Mouse (Mus musculus): ENCODE measurements around the gene Dhx29. TPM values are rescaled to one million over a fixed set of nuclear protein-coding genes. Genes with fewer than 3 reads are reported as not detected.

The Dhx29 gene
- polyA plus RNA-seq, 1 experiment, result 34.9 TPM

DNA sequence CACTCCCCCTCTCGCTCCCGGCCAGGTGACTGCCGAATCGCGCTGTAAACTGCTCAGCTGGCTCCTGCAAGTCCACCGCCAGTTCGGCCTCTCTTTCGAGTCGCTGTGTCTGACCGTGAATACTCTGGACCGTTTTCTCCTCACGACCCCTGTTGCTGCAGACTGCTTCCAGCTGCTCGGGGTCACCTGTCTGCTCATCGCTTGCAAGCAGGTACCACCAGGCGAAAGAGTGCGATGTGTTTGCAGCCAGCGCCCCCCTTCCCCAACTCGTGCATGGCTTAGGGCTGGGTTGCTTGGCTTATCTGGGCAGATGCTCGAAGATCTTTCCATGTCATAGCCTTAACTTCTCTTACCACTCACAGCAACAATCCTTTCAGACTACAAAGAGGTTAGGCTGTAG lies 61.6 kb downstream of the Dhx29 start:
- H3K9ac ChIP-seq (ENCODE audit: low read depth, poor library complexity, severe bottlenecking), result no peak overlapping the region
- H3K27ac ChIP-seq (ENCODE audit: insufficient read depth, low read length), result no peak overlapping the region
- no peaks in the 10 kb centered on the region for H3K9me3 ChIP-seq (replicated peaks; ENCODE audit: control insufficient read depth, insufficient read depth, low read length, poor library complexity, severe bottlenecking)
- H3K4me3 ChIP-seq (ENCODE audit: low read depth, low read length), result peak overlapping the region; percentile 50
- H3K36me3 ChIP-seq (ENCODE audit: control insufficient read depth, insufficient read depth, low read length, poor library complexity, severe bottlenecking), result no peaks in the 10 kb centered on the region
- peak; percentile 8 for TF ChIP-seq CTCF (IDR thresholded peaks at IDR 0.05; ENCODE audit: low read depth, low read length)
- no peak for TF ChIP-seq EP300 (IDR thresholded peaks at IDR 0.05; ENCODE audit: insufficient read depth, low read depth, low read length)
- peaks cover 23% of the 10 kb centered on the region for H3K27me3 ChIP-seq (ENCODE audit: control insufficient read depth, insufficient read depth, low read length, poor library complexity, severe bottlenecking)
- H3K4me1 ChIP-seq (ENCODE audit: control insufficient read depth, insufficient read depth, low read length), result no peaks in the 10 kb centered on the region

DNA sequence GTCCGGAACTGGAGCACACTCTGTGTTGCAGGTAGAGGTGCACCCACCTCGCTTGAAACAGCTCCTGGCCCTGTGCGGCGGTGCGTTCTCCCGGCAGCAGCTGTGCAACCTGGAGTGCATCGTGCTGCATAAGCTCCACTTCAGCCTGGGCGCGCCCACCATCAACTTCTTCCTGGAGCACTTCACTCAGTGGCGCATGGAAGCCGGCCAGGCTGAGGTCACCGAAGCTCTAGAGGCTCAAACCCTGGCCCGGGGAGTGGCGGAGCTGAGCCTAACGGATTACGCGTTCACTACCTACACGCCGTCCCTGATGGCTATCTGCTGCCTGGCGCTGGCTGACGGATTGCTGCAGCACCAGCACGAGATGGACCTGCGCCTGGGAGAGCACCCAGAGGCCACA lies 62.3 kb downstream of the Dhx29 start:
- H3K4me1 ChIP-seq (ENCODE audit: control insufficient read depth, insufficient read depth, low read length), result no peaks in the 10 kb centered on the region
- no peak overlapping the region for H3K9ac ChIP-seq (ENCODE audit: low read depth, poor library complexity, severe bottlenecking)
- no peak overlapping the region for H3K27ac ChIP-seq (ENCODE audit: insufficient read depth, low read length)
- peaks cover 24% of the 10 kb centered on the region for H3K27me3 ChIP-seq (ENCODE audit: control insufficient read depth, insufficient read depth, low read length, poor library complexity, severe bottlenecking)
- H3K36me3 ChIP-seq (ENCODE audit: control insufficient read depth, insufficient read depth, low read length, poor library complexity, severe bottlenecking), result no peaks in the 10 kb centered on the region
- H3K4me3 ChIP-seq (ENCODE audit: low read depth, low read length), result peak overlapping the region; percentile 11; the same call in 1 of the 2 replicates
- no peaks in the 10 kb centered on the region for H3K9me3 ChIP-seq (replicated peaks; ENCODE audit: control insufficient read depth, insufficient read depth, low read length, poor library complexity, severe bottlenecking)
- TF ChIP-seq POLR2A (IDR thresholded peaks at IDR 0.05; ENCODE audit: insufficient read depth, low read length) (no peak), EP300 (IDR thresholded peaks at IDR 0.05; ENCODE audit: insufficient read depth, low read depth, low read length) (no peak), CTCF (IDR thresholded peaks at IDR 0.05; ENCODE audit: low read depth, low read length) (no peak)

GRCm38 (mm10) chr13:112990346-112990745 lies 63.1 kb downstream of the Dhx29 start:
- Histone ChIP-seq H3K4me1 (ENCODE audit: control insufficient read depth, insufficient read depth, low read length) (no peaks in the 10 kb centered on the region), H3K9me3 (replicated peaks; ENCODE audit: control insufficient read depth, insufficient read depth, low read length, poor library complexity, severe bottlenecking) (no peaks in the 10 kb centered on the region), H3K27ac (ENCODE audit: insufficient read depth, low read length) (no peak overlapping the region), H3K36me3 (ENCODE audit: control insufficient read depth, insufficient read depth, low read length, poor library complexity, severe bottlenecking) (no peaks in the 10 kb centered on the region), H3K4me3 (ENCODE audit: low read depth, low read length) (no peak overlapping the region), H3K27me3 (ENCODE audit: control insufficient read depth, insufficient read depth, low read length, poor library complexity, severe bottlenecking) (peaks cover 24% of the 10 kb centered on the region), H3K9ac (ENCODE audit: low read depth, poor library complexity, severe bottlenecking) (no peak overlapping the region)
- TF ChIP-seq CTCF (IDR thresholded peaks at IDR 0.05; ENCODE audit: low read depth, low read length) (no peak), POLR2A (IDR thresholded peaks at IDR 0.05; ENCODE audit: insufficient read depth, low read length) (no peak), EP300 (IDR thresholded peaks at IDR 0.05; ENCODE audit: insufficient read depth, low read depth, low read length) (no peak)

DNA sequence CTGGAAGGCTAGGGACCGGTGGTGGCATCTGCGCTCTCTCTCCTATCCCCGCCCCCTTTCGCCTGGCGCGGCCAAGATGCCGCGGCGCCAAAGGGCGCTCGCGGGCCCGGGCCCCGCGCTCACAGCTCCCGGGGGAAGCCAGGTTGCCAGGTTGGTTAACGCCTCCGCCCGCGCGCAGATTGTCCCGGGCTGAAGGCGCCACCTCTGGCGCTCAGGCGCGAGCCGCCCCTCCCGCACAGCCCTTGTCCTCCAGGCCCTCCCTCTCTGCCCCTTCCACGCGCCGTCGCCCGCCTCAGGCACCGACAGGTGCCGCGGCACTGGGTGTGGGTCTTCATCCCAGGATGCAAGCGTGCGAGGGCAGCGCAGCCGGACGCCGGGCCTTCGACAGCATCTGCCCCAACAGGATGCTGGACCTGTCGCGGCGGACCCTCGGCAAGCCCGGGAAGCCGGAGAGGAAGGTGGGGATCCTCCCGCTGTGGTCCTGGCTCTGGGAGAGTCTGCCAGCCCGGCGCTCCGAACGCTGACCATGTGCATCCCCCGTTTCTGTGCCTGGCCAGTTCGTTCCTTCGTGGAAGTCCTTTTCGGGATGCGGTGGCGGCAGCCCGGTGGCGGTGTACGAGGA lies 66.4 kb downstream of the Dhx29 start, which contains the start of gene Mcidas:
Gene Mcidas (plus strand): TSS at position 315 of the 622 bp plus-strand sequence.
- TF ChIP-seq CTCF (IDR thresholded peaks at IDR 0.05; ENCODE audit: low read depth, low read length) (no peak), EP300 (IDR thresholded peaks at IDR 0.05; ENCODE audit: insufficient read depth, low read depth, low read length) (no peak), POLR2A (IDR thresholded peaks at IDR 0.05; ENCODE audit: insufficient read depth, low read length) (no peak)
- no peaks in the 10 kb centered on the region for H3K4me1 ChIP-seq (ENCODE audit: control insufficient read depth, insufficient read depth, low read length)
- peak within 1 kb of the TSS; percentile 79 for H3K4me3 ChIP-seq (ENCODE audit: low read depth, low read length)
- H3K27ac ChIP-seq (ENCODE audit: insufficient read depth, low read length), result no peak within 1 kb of the TSS
- H3K36me3 ChIP-seq (ENCODE audit: control insufficient read depth, insufficient read depth, low read length, poor library complexity, severe bottlenecking), result no peaks in the 10 kb centered on the region
- no peaks in the 10 kb centered on the region for H3K9me3 ChIP-seq (replicated peaks; ENCODE audit: control insufficient read depth, insufficient read depth, low read length, poor library complexity, severe bottlenecking)
- peaks cover 19% of the 10 kb centered on the region for H3K27me3 ChIP-seq (ENCODE audit: control insufficient read depth, insufficient read depth, low read length, poor library complexity, severe bottlenecking)
- H3K9ac ChIP-seq (ENCODE audit: low read depth, poor library complexity, severe bottlenecking), result peak within 1 kb of the TSS; percentile 31

DNA sequence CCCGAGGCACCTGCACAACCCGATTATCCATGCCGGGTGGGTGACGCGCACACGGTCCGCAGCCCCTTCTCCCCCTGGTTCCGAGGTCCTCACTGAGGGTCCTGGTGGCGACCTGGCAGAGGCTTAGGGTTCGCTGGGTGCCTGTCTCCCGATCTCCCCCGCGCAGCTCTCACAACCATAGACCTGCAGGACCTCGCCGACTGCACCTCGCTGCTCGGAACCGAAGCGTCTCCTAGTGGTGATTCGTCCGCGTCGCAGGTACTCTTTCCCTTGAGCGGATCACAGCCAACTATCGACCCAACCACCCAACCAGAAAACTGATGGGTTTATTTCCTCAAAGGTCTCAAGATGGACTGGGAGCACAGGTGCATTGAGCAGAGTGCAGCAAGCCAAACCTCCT lies 66.9 kb downstream of the Dhx29 start:
- no peak for TF ChIP-seq EP300 (IDR thresholded peaks at IDR 0.05; ENCODE audit: insufficient read depth, low read depth, low read length)
- no peak for TF ChIP-seq POLR2A (IDR thresholded peaks at IDR 0.05; ENCODE audit: insufficient read depth, low read length)
- TF ChIP-seq CTCF (IDR thresholded peaks at IDR 0.05; ENCODE audit: low read depth, low read length), result peak; percentile 94

GRCm38 (mm10) chr13:112996407-112996806 lies 69.2 kb downstream of the Dhx29 start:
- Histone ChIP-seq H3K9me3 (replicated peaks; ENCODE audit: control insufficient read depth, insufficient read depth, low read length, poor library complexity, severe bottlenecking) (no peaks in the 10 kb centered on the region), H3K4me3 (ENCODE audit: low read depth, low read length) (no peak overlapping the region), H3K36me3 (ENCODE audit: control insufficient read depth, insufficient read depth, low read length, poor library complexity, severe bottlenecking) (no peaks in the 10 kb centered on the region), H3K27me3 (ENCODE audit: control insufficient read depth, insufficient read depth, low read length, poor library complexity, severe bottlenecking) (peaks cover 13% of the 10 kb centered on the region), H3K9ac (ENCODE audit: low read depth, poor library complexity, severe bottlenecking) (no peak overlapping the region), H3K4me1 (ENCODE audit: control insufficient read depth, insufficient read depth, low read length) (no peaks in the 10 kb centered on the region), H3K27ac (ENCODE audit: insufficient read depth, low read length) (no peak overlapping the region)
- no peak for TF ChIP-seq POLR2A (IDR thresholded peaks at IDR 0.05; ENCODE audit: insufficient read depth, low read length)
- no peak for TF ChIP-seq CTCF (IDR thresholded peaks at IDR 0.05; ENCODE audit: low read depth, low read length)

More for the DNA sequence above, 66.9 kb downstream of the Dhx29 start:
- Histone ChIP-seq H3K27me3 (ENCODE audit: control insufficient read depth, insufficient read depth, low read length, poor library complexity, severe bottlenecking) (peaks cover 19% of the 10 kb centered on the region), H3K36me3 (ENCODE audit: control insufficient read depth, insufficient read depth, low read length, poor library complexity, severe bottlenecking) (no peaks in the 10 kb centered on the region), H3K4me3 (ENCODE audit: low read depth, low read length) (peak overlapping the region; percentile 79), H3K9me3 (replicated peaks; ENCODE audit: control insufficient read depth, insufficient read depth, low read length, poor library complexity, severe bottlenecking) (no peaks in the 10 kb centered on the region), H3K4me1 (ENCODE audit: control insufficient read depth, insufficient read depth, low read length) (no peaks in the 10 kb centered on the region), H3K27ac (ENCODE audit: insufficient read depth, low read length) (no peak overlapping the region), H3K9ac (ENCODE audit: low read depth, poor library complexity, severe bottlenecking) (peak overlapping the region; percentile 31)
